Mouse (Mus musculus) erythroblast, embryonic 14.5 days (primary cell): ENCODE measurements around the gene Cpvl. TPM values are rescaled to one million over a fixed set of nuclear protein-coding genes. Genes with fewer than 3 reads are reported as not detected.

ENCODE experiments used
- H3K27me3 ChIP-seq: 2 replicates; pipeline ENCODE4 v1.6.1; 2012; ENCODE audit warnings: inconsistent platforms; ENCODE audit not compliant: control insufficient read depth
- H3K36me3 ChIP-seq: 2 replicates; pipeline ENCODE4 v1.6.1; 2012; ENCODE audit warnings: mild to moderate bottlenecking, inconsistent platforms; ENCODE audit not compliant: control insufficient read depth
- H3K4me1 ChIP-seq: 2 replicates; pipeline ENCODE4 v1.6.1; 2012; ENCODE audit warnings: inconsistent platforms; ENCODE audit not compliant: control insufficient read depth
- H3K4me3 ChIP-seq: replicated peaks from 2 replicates; pipeline ENCODE3; 2012; ENCODE audit warnings: moderate library complexity, mild to moderate bottlenecking, inconsistent platforms
- H3K9me3 ChIP-seq: 2 replicates; pipeline ENCODE4 v1.6.1; 2012; ENCODE audit warnings: low read length, inconsistent platforms, mixed read lengths; ENCODE audit not compliant: control insufficient read depth
- GATA1 ChIP-seq: IDR thresholded peaks from 2 replicates; pipeline ENCODE4 v1.6.1; 2012; ENCODE audit warnings: low read length, inconsistent platforms, mixed read lengths
- TAL1 ChIP-seq: IDR thresholded peaks from 3 replicates; pipeline ENCODE4 v1.6.1; 2012; ENCODE audit warnings: low read length, inconsistent platforms, mixed read lengths
- polyA plus RNA-seq: library from polyadenylated mRNA; stranded (reverse); fragments of >175 nt; gene quantifications from 2 replicates; pipeline ENCODE4 v1.2.3, GENCODE M21; 2012

Gene Cpvl
- polyA plus RNA-seq, 1 experiment, result not detected

GRCm38 (mm10) chr6:53996226-53996955, 17.9 kb upstream of the Cpvl start:
- no peak overlapping the region for H3K4me3 ChIP-seq
- no peaks in the 10 kb centered on the region for H3K4me1 ChIP-seq
- H3K27me3 ChIP-seq, result no peaks in the 10 kb centered on the region
- no peaks in the 10 kb centered on the region for H3K9me3 ChIP-seq
- TF ChIP-seq GATA1, result no peak
- H3K36me3 ChIP-seq, result no peaks in the 10 kb centered on the region

GRCm38 (mm10) chr6:53995519-53995918, 17.0 kb upstream of the Cpvl start:
- H3K4me3 ChIP-seq, result no peak overlapping the region
- no peaks in the 10 kb centered on the region for H3K4me1 ChIP-seq
- H3K9me3 ChIP-seq, result no peaks in the 10 kb centered on the region
- no peaks in the 10 kb centered on the region for H3K36me3 ChIP-seq
- TF ChIP-seq GATA1 (no peak), TAL1 (no peak)
- 0 out of 2 replicates have a peak, but pooled peaks cover 2% of the 10 kb centered on the region for H3K27me3 ChIP-seq

- TF ChIP-seq TAL1, result no peak
- TF ChIP-seq GATA1, result no peak
Measured at GRCm38 (mm10) chr6:53992386-53992785, 13.9 kb upstream of the Cpvl start.

GRCm38 (mm10) chr6:53987235-53987634, 8.8 kb upstream of the Cpvl start:
- Histone ChIP-seq H3K4me3 (no peak overlapping the region), H3K36me3 (no peaks in the 10 kb centered on the region), H3K27me3 (peaks cover 6% of the 10 kb centered on the region), H3K4me1 (peaks cover 2% of the 10 kb centered on the region), H3K9me3 (no peaks in the 10 kb centered on the region)
- no peak for TF ChIP-seq TAL1

More at GRCm38 (mm10) chr6:53992386-53992785, 13.9 kb upstream of the Cpvl start:
- no peaks in the 10 kb centered on the region for H3K4me1 ChIP-seq
- no peaks in the 10 kb centered on the region for H3K36me3 ChIP-seq
- H3K4me3 ChIP-seq, result no peak overlapping the region
- no peaks in the 10 kb centered on the region for H3K9me3 ChIP-seq
- H3K27me3 ChIP-seq, result peaks cover 6% of the 10 kb centered on the region

- no peak for TF ChIP-seq GATA1
- no peak for TF ChIP-seq TAL1
- peaks cover 9% of the 10 kb centered on the region for H3K4me1 ChIP-seq
- H3K36me3 ChIP-seq, result no peaks in the 10 kb centered on the region
- peaks cover 6% of the 10 kb centered on the region for H3K27me3 ChIP-seq
- no peak overlapping the region for H3K4me3 ChIP-seq
- no peaks in the 10 kb centered on the region for H3K9me3 ChIP-seq
Measured at GRCm38 (mm10) chr6:53986273-53986985, 8.0 kb upstream of the Cpvl start.

GRCm38 (mm10) chr6:53983820-53984219, 5.3 kb upstream of the Cpvl start:
- Histone ChIP-seq H3K27me3 (peaks cover 4% of the 10 kb centered on the region), H3K36me3 (no peaks in the 10 kb centered on the region), H3K4me3 (no peak overlapping the region), H3K9me3 (no peaks in the 10 kb centered on the region), H3K4me1 (peaks cover 30% of the 10 kb centered on the region)
- TF ChIP-seq TAL1 (no peak), GATA1 (no peak)

GRCm38 (mm10) chr6:53982612-53983011, 4.1 kb upstream of the Cpvl start:
- no peak for TF ChIP-seq GATA1
- TF ChIP-seq TAL1, result no peak
- Histone ChIP-seq H3K4me1 (peaks cover 30% of the 10 kb centered on the region), H3K4me3 (no peak overlapping the region), H3K27me3 (no peaks in the 10 kb centered on the region), H3K9me3 (no peaks in the 10 kb centered on the region), H3K36me3 (no peaks in the 10 kb centered on the region)

- peaks cover 30% of the 10 kb centered on the region for H3K4me1 ChIP-seq
- no peak overlapping the region for H3K4me3 ChIP-seq
- H3K27me3 ChIP-seq, result no peaks in the 10 kb centered on the region
- H3K9me3 ChIP-seq, result no peaks in the 10 kb centered on the region
- TF ChIP-seq TAL1 (no peak), GATA1 (no peak)
- H3K36me3 ChIP-seq, result no peaks in the 10 kb centered on the region
Measured at GRCm38 (mm10) chr6:53982047-53982600, 3.7 kb upstream of the Cpvl start.

- TF ChIP-seq TAL1 (no peak), GATA1 (no peak)
- no peaks in the 10 kb centered on the region for H3K27me3 ChIP-seq
- no peaks in the 10 kb centered on the region for H3K9me3 ChIP-seq
- H3K36me3 ChIP-seq, result no peaks in the 10 kb centered on the region
- H3K4me3 ChIP-seq, result peak overlapping the region; percentile 31
- H3K4me1 ChIP-seq, result peaks cover 30% of the 10 kb centered on the region
Measured at GRCm38 (mm10) chr6:53980817-53981480, 2.5 kb upstream of the Cpvl start.
